Mouse (Mus musculus): Measurements from ENCODE around the gene Grm2. TPM values are rescaled to one million over a fixed set of nuclear protein-coding genes. Genes with fewer than 3 reads are reported as not detected.

Grm2 gene
- not detected for polyA plus RNA-seq (2017; shearing (Covaris generic))

GRCm38 (mm10) chr9:106655884-106656720 lies at the start of gene Grm2:
TSS of gene Grm2 (minus strand) at chr9:106656082.

GRCm38 (mm10) chr9:106685249-106686101 lies 29.6 kb upstream of the Grm2 start, which contains the start of gene Tex264:
TSS of gene Tex264 (minus strand) at chr9:106685927.

GRCm38 (mm10) chr9:106626282-106626681 lies 29.6 kb downstream of the Grm2 start, which contains the start of gene Iqcf6:
TSS of gene Iqcf6 (plus strand) at chr9:106626582.

Other genes with a start within 250 kb of the Grm2 start
- gene Rpl29, start 226.6 kb downstream of the Grm2 start, polyA plus RNA-seq (2017; shearing (Covaris generic)), result 801 TPM
- gene Acy1, start 217.8 kb downstream of the Grm2 start, polyA plus RNA-seq (2017; shearing (Covaris generic)), result 20.7 TPM
- gene Abhd14b, start 208.6 kb downstream of the Grm2 start, polyA plus RNA-seq (2017; shearing (Covaris generic)), result 16.0 TPM
- 23.8 TPM for gene Abhd14a, start 208.4 kb downstream of the Grm2 start, polyA plus RNA-seq (2017; shearing (Covaris generic))
- 14.7 TPM for gene Pcbp4, start 202.8 kb downstream of the Grm2 start, polyA plus RNA-seq (2017; shearing (Covaris generic))
- not detected for gene Gpr62, start 190.1 kb downstream of the Grm2 start, polyA plus RNA-seq (2017; shearing (Covaris generic))
- 76.3 TPM for gene Rrp9, start 180.1 kb downstream of the Grm2 start, polyA plus RNA-seq (2017; shearing (Covaris generic))
- gene Parp3, start 179.1 kb downstream of the Grm2 start, polyA plus RNA-seq (2017; shearing (Covaris generic)), result 96.2 TPM
- not detected for gene Iqcf1, start 156.1 kb downstream of the Grm2 start, polyA plus RNA-seq (2017; shearing (Covaris generic))
- not detected for gene Iqcf5, start 141.5 kb downstream of the Grm2 start, polyA plus RNA-seq (2017; shearing (Covaris generic))
- not detected for gene Iqcf3, start 94.5 kb downstream of the Grm2 start, polyA plus RNA-seq (2017; shearing (Covaris generic))
- not detected for gene Iqcf4, start 85.1 kb downstream of the Grm2 start, polyA plus RNA-seq (2017; shearing (Covaris generic))
- not detected for gene Iqcf6, start 29.5 kb downstream of the Grm2 start, polyA plus RNA-seq (2017; shearing (Covaris generic))
- gene Tex264, start 29.8 kb upstream of the Grm2 start, polyA plus RNA-seq (2017; shearing (Covaris generic)), result 72.8 TPM
- gene Rad54l2, start 133.1 kb upstream of the Grm2 start, polyA plus RNA-seq (2017; shearing (Covaris generic)), result 3.9 TPM
- gene Dcaf1, start 165.8 kb upstream of the Grm2 start, polyA plus RNA-seq (2017; shearing (Covaris generic)), result 53.6 TPM
- 1.3 TPM for gene Rbm15b, start 231.3 kb upstream of the Grm2 start, polyA plus RNA-seq (2017; shearing (Covaris generic))
- gene Manf, start 235.9 kb upstream of the Grm2 start, polyA plus RNA-seq (2017; shearing (Covaris generic)), result 161 TPM